Mouse (Mus musculus): ENCODE data around the gene Tigar.

The Tigar gene

DNA sequence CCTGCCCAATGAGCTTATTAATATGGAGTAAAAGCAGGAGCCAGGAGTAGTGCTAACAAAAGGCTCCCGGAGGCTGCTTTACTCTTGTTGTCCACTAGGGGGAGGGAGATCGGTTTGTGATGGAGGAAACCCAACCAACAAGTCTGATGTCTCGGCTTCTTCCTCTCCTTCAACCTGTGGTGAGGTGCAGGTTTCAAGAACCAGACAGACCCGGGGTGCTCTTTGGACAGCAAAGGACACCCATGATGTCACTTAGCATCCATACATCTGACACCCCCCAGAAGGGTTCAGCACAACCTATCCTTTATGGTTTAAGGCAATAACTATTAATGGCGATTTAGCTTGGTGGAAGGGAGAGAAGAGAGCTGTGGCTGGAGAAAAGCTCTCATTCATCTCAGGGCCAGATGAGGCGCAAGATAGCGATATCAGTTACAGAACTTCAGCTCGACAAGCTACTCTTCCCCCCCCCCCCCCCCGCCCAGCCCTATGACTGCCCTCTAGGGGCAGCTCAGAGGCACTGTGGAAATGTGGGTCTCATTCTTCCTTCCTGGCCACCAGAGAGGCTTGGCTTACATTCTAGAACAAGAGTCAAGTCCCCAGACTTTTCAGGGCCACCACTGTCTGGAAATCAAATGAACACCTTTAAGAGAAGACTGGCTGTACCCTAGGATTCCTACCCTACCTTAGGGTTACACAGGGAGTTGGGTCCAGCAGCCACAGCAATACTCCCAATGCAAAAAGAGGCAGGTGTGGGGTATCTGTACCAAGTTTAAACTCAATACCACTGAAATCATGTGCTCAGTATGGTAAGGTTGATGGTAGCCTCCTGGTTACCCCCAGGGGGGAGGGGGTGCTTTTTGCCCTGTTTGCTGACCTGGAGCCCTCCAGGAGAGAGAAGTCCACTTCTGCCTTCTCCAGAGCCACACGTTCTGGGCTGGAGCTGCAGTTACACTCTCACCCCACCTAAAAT, 33.1 kb upstream of the Tigar start:
- no peak for DNase-seq (ENCODE audit: low read depth)

DNA sequence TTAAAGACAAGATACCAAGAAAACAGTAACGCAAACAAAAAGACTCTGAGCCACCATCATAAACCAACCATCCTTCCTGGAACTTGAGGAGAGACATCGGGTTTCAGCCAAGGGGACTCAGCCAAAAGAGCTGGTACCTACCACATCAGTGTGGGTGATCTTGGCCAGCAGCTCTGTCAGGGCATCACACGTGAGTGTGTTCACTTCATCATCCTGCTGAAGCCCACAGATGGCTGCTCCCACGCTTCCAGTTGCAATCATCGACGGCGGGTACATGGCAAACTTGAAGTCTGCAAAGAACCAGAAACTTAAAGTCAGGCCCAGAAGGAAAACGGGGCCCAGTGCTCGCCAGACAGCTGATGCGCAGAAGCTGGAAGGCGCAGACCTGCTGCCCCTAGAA, 29.6 kb upstream of the Tigar start:
- no peak for DNase-seq (ENCODE audit: low read depth)

DNA sequence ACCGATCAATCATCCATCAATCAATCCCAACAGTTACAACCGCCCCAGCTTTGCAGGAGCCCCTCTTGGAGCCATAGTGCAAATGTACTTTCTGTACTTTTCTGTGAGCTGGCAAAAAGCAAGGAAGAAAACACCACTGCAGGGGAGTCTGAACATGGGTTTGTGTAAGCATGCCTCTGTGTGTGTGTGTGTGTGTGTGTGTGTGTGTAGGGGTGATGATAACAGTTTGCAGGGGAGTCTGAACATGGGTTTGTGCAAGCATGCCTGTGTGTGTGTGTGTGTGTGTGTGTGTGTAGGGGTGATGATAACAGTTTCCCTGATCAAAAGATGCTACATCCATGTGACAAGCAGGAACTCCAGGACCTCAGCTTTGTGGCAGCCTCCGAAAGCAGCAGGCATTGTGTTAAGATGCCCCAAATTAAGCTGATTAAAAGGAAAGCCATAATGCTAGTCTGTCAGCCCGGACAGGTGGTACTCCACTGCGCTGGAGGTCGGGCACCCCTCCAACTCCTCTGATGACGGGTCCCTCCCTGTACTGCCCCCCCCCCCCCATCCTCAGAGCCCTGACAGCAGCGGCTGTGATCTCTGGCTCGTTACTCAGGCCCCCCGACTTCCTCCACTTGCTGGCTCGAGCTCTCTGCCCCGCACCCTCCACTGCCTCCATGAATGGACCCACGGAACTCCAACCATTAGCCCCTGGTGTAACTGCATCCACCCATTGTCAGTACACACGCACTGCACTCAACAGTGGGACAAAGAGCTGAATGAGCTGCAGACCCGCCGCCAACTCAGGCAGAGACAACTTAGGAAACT, 24.3 kb upstream of the Tigar start:
- no peak for DNase-seq (ENCODE audit: low read depth)

DNA sequence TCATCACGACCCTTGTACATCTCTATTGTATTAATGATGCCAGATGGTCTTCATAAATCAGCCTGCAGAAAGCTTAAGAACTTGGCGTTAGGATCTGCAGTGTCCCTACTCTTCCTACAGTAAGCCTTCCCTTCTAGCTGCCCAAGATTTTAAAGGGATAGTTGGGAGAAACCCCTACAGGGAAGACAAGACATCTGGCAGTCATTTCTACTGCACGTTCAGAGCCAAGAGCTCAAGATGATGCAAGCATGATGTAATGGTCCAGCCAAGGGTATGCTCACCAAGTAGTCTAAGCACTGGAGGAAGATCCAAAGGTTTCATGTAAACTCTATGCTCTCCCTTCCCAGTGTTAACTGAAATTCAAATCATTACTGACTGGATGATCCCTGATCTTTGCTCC, 23.4 kb upstream of the Tigar start:
- no peak for DNase-seq (ENCODE audit: low read depth)

DNA sequence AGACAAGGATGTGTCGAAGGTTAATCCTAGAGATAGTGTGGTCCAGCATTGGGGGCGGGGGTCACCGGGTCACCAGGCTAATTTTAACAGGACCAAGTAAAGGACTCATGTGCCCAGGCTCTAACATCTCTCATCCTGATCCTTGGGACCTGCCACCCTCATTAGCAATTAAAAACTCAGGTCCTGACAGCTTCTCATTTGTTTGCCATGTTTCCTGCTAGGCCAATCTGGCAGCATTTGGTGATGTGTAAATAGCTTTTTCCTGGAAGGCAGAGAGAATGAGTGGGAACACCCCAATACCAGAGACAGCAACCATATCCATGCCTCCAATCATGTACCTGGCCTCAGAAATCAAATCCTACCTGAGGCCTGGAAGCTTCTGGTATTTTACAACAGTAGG, 22.6 kb upstream of the Tigar start:
- no peak for DNase-seq (ENCODE audit: low read depth)

DNA sequence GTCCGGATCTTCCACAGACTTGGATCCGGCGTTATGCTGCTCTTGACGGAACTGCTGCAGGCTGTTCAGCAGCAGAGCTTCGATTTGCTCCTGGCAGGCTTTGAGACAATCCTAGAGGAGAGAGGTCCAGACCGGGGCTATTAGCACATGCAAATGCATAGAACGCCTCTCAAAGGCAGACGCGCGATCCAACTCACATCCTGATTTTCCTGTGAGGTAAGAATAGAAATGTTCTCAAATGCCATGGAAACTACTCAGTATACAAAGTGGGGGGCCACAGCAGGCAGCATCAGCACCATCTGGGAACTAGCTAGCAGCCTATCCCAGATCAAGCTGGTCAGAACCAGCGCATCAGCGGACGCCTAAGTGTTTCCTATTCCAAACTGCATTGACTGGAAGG, 21.0 kb upstream of the Tigar start:
- DNase-seq (ENCODE audit: low read depth), result no peak

DNA sequence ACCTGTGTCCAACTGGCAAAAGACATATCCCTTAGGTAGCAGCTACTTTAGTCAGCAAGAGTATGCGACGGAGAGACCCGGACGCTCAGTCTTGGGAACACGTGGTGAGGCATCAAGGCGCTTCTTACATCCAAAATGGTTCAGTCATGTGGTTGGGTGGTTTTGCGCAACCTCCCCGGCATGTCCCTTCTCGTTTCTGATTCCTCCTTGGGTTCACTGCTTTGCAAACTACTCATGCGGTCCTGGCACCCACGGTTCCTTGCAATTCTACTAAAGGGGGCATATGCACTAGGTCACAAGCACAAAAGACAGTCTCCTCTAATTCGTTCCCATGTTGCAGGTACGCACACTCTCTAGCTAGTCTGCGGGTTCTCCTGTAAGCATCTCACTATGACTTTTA, 20.3 kb upstream of the Tigar start:
- no peak for DNase-seq (ENCODE audit: low read depth)

DNA sequence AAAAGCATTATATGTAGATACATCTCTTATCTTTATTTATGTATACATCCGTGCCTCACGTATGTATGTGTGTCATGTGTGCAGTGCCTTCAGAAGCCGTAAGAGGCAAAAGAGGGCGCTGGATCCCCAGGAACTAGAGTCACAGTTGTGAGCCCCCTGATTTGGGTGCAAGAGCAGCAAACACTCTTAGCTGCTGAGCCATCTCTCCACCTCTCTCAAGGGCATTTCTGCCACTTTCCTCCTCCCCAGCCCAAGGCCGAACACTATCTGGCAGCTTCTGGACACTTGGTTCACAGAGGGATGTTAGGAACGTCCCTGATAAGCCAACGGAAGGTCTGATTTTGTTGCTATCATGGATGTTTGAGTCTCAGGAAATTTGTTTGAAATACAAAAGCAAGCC, 14.1 kb upstream of the Tigar start:
- DNase-seq (ENCODE audit: low read depth), result no peak

DNA sequence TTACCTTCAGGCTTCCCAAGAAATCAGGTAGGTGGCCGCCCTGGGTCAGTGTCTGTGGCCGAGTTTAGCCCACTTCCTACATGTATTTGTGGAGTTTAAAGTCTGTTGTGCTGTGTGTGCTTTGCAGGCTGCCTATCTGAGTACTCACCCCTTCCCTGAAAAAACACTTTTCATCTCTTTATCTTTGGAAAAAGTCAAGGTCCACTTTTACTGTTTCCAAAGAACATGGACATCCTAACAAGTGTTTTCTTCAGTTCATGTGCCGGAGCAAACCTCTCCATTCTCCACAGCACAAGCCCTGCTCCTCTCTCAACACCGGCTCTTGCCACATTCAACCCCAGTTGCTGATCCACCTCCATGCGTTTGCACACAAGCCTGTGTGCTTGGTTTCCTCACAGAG, 13.6 kb upstream of the Tigar start:
- no peak for DNase-seq (ENCODE audit: low read depth)

DNA sequence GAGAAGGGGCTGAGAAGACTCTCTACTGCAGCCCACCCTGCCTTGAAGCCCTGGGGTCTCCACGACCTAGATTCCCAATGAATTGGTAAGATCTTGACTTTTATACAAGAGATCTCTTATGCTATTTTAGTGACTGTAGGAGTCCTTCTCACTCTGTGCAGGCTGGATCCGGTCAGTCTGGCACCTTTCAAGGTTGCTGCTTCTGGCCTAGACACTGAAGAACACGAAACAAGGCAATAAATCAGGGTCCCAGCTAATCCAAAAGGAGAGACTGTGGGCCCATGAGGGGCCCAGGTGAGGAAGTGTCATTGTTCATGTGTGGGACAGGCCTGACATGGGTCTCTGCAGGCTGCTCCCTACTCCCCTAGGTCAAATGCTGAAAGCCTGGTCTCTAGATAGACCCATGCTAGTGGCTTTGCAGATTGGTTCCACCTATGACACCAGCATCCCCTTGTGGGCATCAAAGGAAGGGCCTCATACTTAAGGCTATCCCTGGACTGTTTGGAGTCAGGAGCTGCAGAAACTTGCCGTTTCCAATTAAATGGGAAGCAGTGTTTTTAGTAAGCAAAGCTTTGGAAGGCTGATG, 13.0 kb upstream of the Tigar start:
- no peak for DNase-seq (ENCODE audit: low read depth)

DNA sequence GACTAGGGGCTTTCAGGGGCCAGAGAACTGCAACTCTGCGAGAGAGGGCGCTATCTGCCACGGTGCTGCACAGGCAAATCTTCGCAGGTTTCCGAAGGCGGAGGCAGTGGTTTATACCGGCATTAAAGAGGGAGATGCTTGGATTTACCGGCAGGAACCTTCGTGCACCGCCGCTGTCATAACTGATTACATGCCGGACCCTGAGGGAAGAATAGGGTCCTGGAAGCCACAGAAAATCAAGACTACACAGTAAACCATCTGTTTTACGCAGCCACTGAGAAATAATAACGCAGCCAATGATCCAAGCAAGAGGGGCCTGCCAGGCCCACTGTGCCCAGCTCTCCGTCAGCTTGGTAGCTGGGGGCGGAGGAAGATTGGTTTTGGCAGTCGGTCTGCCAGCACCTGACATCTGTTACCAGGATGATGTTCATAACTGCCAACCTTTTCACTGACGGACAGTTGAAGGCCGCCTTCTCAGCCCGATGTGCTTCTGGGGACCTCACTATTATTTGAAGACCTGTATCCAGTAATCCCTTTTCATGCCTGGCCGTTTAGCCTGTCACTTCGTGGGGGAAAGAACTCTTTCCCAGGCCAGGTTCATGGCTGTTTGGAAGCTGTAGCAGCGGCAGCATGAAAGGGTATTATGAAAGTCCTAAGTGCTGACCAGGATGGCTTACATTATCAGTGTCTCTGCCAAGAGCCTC, 5.5 kb upstream of the Tigar start:
- DNase-seq (ENCODE audit: low read depth), result no peak

DNA sequence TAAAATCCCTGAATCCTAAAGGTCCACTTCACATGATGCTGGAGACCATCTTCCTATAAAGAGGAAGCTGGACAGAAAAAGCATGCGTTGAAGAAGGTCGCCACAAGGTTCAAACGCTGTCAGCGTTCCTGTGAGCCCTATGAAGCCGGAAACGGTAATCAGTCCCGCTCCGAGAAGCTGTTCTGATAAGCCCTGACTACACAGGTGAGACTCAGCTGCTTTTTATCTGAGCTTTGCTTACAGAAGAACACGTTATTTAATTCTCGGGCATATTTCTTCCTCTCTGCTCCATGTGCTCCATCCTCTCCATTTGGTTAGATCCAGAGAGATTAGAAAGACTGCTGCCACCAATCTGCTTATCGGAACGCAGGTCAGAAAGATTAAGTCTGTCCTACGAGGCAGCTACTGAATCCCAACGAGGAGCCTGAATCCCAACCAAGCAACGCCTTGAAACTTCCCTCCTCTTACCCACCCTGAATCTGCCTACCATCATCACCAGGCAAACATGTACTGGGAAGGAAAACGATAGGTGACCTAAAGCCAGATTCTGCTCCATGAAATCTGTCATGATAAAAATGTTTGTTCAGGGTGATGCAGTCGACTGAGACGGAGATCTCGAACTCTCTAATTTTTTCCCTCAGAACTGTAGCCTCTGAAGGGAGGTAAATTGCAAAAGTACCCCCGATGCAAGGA, 843 bp downstream of the Tigar start:
- no peak for DNase-seq (ENCODE audit: low read depth)

DNA sequence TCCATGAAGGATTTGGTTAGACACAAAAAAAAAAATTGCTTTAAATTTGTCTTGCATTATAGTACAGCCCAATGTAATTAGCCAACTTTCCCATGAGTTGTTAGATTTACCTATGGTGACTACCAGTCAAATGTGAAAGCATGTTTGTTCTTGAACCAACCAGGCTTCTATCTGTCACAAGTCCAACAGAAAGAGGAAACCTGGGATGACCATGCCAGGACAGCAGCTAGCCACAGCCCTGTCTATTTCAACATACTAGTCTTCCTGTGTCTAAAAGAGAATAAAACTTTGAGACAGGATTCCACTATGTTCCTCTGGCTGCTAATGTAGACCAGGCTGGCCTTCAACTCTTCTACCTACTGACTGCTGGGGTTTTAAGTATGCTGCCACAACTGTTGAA, 1.9 kb downstream of the Tigar start:
- DNase-seq (ENCODE audit: low read depth), result no peak

DNA sequence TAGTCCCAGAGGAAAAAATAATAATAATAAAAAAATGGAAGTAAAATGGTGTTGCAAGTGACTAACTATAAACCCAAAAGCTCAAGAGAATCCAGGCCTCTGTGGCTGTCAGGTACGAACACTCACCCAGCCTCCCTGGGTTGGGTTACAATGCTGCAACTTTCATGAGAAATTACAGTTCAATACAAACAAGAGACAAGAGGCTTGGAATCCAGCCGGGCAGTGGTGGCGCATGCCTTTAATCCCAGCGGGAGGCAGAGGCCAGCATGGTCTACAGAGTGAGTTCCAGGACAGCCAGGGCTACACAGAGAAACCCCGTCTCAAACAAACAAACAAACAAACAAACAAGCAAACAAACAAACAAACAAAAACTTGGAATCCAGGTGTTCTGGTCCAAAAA, 2.6 kb downstream of the Tigar start:
- DNase-seq (ENCODE audit: low read depth), result no peak

DNA sequence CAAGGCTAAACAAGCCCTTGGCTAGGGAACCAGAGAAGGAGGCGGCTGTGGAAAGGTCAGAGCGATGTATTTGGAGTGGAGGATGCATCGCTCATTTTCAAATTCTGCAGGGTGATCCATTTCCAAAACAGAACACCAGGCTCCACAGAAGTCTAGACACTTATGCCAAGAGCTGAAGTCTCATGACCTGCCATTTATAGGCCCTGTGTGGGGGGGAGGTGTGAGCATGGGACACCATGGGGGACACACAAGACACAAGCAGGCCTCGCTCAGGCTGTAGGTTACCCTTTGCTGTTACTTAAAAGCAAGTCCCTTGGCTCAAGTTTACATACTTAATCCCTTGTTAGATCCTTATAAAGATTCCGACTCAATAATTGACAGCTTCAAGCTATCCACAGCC, 3.2 kb downstream of the Tigar start:
- no peak for DNase-seq (ENCODE audit: low read depth)

DNA sequence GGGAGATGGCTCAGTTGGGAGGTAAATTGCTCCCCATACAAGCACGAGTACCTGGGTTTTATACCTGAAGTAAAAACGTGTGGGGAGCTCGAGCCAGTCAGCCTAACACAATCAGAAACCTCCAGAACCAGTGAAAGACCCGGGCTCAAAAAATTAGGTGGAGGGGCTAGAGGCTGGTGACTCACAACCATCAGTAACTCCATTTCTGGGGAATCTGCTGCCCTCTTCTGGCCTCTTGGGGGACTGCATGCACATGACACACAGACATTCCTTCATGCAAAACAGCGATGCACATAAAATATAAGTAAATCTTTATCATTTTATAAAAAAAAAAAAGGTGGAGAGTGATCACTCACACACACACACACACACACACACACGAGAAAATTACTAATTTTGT, 4.2 kb downstream of the Tigar start:
- no peak for DNase-seq (ENCODE audit: low read depth)

DNA sequence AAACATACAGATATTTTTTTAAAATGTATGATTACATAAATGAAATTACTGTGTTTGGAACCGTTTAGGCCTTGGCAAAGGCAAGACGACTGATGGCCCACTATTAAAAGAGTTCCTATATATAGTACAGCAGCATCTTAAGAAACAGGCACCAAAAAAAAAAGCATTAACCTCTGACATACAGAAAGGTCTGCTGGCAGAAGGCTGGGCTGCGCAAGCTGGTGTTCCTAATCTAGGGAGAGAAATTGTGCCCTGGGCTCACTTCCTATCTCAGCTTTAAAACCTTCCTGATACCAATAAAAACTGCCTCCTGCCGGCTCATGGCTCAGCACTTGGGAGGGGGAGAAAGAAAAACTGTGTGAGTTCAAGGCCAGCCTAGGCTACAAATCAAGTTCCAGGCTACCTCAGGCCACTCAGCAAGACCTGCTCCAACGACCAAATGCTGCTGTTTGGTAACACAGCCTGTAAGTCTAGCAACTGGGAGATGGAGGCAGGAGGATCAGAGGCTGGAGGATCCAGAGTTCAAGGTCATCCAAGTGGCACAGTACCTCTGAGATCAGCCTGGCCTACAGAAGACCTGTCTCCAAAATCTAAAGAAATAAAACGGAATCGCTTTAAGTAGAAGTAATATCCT, 4.8 kb downstream of the Tigar start:
- DNase-seq (ENCODE audit: low read depth), result no peak

DNA sequence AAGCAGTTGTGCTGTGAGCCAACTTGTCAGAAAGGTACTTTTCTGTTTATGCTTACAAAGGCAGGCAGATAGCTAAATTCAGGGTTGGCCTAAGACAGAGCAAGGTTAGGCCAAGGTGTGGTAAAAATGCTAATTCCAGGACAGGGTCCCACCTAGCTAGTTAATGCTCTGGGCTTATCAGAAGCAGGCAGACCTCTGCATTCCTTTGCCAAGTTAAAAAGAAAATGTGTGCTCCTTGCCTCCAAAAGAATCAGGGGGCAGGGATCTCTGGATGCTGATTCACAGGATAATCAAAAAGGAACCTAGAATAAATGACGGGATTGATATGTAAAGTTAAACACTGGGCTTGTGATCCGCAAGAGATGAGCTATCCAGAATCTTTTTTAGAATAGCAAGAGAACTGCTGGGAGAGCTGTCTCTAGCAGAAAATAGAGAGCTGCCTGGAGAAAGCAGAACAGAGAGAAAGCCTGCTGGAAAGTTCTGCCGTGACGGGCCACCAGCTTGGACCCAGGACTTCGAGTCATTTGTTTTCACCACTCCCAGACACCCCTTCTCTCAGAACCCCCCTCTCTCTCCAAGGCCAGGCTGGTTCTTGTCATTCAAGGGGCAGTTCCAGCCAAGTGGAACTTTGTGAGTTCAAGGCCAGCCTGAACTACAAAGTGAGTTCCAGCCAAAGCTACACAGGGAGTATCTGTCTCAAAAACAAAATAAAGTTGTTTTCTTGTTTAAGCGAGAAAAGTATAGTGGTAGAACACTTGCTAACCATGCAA, 5.7 kb downstream of the Tigar start:
- DNase-seq (ENCODE audit: low read depth), result no peak

DNA sequence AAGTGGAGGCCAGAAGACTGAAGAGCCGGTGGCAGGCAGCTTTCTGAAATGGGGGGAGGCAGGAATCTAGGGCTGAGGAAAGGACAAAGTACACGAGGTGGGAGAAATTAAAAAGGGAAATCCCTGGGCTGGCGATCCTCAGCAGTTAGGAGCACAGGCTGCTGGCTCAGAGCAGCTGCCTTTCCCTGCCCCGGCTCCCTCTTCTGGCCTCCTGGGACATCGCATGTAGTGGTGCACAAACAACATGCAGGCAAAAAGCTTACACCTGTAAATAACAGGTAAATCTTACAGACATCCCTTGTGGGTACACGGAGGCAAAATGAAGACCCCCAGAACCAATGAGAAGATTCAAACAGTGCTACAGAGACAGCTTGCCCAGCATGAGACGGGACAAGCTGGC, 14.8 kb downstream of the Tigar start:
- DNase-seq (ENCODE audit: low read depth), result no peak

DNA sequence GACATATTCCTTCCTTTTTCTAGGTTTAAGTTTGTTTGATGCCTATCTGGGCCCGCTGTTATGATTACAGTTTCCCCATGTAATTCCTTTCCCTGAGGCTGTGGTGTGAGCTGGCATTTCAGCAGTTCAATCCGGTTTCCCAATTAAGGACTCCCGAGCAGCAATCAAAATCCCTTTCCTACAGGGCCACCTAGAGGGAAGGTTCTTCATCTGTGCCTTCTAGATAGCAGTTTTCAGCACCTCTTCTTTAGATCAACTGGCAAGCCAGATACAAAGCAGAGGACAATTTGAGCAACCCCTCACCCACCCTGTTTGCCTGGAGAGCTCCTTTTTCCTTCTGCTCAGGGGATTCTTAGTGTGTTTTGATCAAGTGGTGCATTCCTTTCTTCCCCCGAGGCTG, 22.6 kb downstream of the Tigar start:
- DNase-seq (ENCODE audit: low read depth), result no peak
